Mouse (Mus musculus): Measurements from ENCODE around the gene Gm11214.

- TF ChIP-seq CTCF (IDR thresholded peaks at IDR 0.05; ENCODE audit: low read depth) (no peak), EP300 (IDR thresholded peaks at IDR 0.05; ENCODE audit: low read depth) (no peak)
These were observed 39.0 kb upstream of the Gm11214 start for GRCm38 (mm10) chr4:63702006-63702704.
